ENCODE assay signal across 8 mouse cellular contexts in the genomic region with DNA sequence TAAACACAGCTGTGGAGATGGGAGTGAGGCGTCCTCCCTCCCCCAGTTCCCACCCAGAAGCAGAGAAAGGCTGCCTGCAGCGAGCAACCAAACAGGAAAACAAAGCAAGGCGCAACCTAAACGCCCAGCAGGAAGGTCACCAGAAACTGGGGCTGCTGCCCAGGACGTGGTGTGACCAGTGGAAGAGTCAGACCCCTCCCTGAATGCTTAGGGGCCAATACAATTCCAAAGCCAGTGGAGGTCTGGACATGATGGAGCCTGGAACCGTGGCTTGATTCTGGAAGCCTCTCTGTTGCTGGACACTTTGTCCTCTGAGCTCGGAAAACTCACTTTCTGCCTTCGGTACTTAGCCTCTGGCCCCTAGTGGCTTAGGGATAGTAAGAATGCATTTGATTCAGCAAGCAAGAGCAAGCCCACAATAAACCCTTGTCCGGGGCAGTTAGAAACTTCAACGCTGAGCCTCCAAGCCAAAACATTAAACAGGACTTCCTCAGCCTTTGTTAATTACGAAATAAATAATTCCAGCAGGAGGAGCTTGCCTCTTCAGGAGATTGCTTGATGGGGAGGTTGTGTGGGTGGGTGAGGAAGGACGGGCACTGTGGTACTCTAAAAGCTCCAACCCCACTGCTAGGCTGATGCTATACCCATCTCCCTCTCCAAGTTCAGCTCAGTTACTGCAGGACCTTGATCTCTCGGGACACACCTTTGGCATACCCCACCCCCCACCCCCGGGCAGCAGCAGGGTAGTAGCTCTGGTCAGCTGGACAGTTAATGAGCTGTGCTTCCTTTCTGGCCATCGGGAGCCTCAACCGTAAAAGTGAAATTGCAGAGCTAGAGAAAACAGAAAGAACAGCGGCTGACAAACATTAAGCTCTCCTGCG. TPM values are rescaled to one million over a fixed set of nuclear protein-coding genes. Genes with fewer than 3 reads are reported as not detected.
DNase-seq lines count a peak whose midpoint lies in the region; ATAC-seq and TF ChIP-seq lines count a peak whose summit lies in the region.

No protein-coding gene starts in this region.

- H3K27ac ChIP-seq in brown adipose tissue, adult 24 weeks (replicated peaks; ENCODE audit: low read depth, low read length) = peak overlapping the region; percentile 99
- H3K27ac ChIP-seq in intestine, postnatal 0 days (ENCODE audit: low read depth, low read length) = peak overlapping the region; percentile 71
- H3K27ac ChIP-seq in liver, postnatal 0 days (ENCODE audit: low read depth) = peak overlapping the region; percentile 80
- H3K27ac ChIP-seq in neural tube, embryonic 15.5 days (replicated peaks) = peak overlapping the region; percentile 76

- no peaks in the 10 kb centered on the region for H3K9me3 ChIP-seq in intestine, postnatal 0 days (ENCODE audit: control insufficient read depth)
- H3K9me3 ChIP-seq in liver, postnatal 0 days (ENCODE audit: low read length) = no peaks in the 10 kb centered on the region
- H3K9me3 ChIP-seq in neural tube, embryonic 15.5 days (replicated peaks) = no peaks in the 10 kb centered on the region

- H3K4me3 ChIP-seq in brown adipose tissue, adult 24 weeks (ENCODE audit: insufficient read depth, low read depth, low read length) = peak overlapping the region; percentile 53
- H3K4me3 ChIP-seq in intestine, postnatal 0 days (ENCODE audit: low read depth, low read length) = peak overlapping the region; percentile 32
- H3K4me3 ChIP-seq in liver, postnatal 0 days (ENCODE audit: low read depth, low read length) = peak overlapping the region; percentile 17; the same call in 1 of the 2 replicates
- H3K4me3 ChIP-seq in neural tube, embryonic 15.5 days (replicated peaks) = no peak overlapping the region

- TF ChIP-seq EP300 in liver, postnatal 0 days (IDR thresholded peaks at IDR 0.05; ENCODE audit: low read depth) = no peak

- peak; percentile 11; the same call in 1 of the 2 replicates for TF ChIP-seq CTCF in intestine, postnatal 0 days (IDR thresholded peaks at IDR 0.05; ENCODE audit: low read depth)
- TF ChIP-seq CTCF in liver, postnatal 0 days (IDR thresholded peaks at IDR 0.05; ENCODE audit: low read depth) = no peak

- H3K27me3 ChIP-seq in intestine, postnatal 0 days (replicated peaks; ENCODE audit: control insufficient read depth, insufficient read depth, low read length) = no peaks in the 10 kb centered on the region
- 0 out of 2 replicates have a peak, but pooled peaks cover 4% of the 10 kb centered on the region for H3K27me3 ChIP-seq in liver, postnatal 0 days (ENCODE audit: insufficient read depth, low read length)
- H3K27me3 ChIP-seq in neural tube, embryonic 15.5 days (replicated peaks) = no peaks in the 10 kb centered on the region; the same call in 1 of the 2 replicates

- DNase-seq in adrenal gland, adult (ENCODE audit: inconsistent age in 2 of 2, low spot score in 1 of 2) = peak; percentile 54 to 75
- no peak for DNase-seq in adrenal gland, postnatal 4 days (ENCODE audit: low spot score in 2 of 2)
- peak; percentile 89 to 95 for DNase-seq in heart, adult 18-20 months
- peak; percentile 26 for DNase-seq in liver, postnatal 0 days

- peaks cover 11% of the 10 kb centered on the region for H3K4me1 ChIP-seq in brown adipose tissue, adult 24 weeks (ENCODE audit: control insufficient read depth, insufficient read depth, insufficient read length, low read length)
- H3K4me1 ChIP-seq in intestine, postnatal 0 days (replicated peaks; ENCODE audit: control insufficient read depth, insufficient read depth, low read length) = no peaks in the 10 kb centered on the region; the same call in 1 of the 2 replicates
- H3K4me1 ChIP-seq in liver, postnatal 0 days (ENCODE audit: insufficient read depth) = peaks cover 12% of the 10 kb centered on the region
- peaks cover 29% of the 10 kb centered on the region for H3K4me1 ChIP-seq in neural tube, embryonic 15.5 days

- no peak for ATAC-seq in intestine, postnatal 0 days
- ATAC-seq in liver, postnatal 0 days = peak; percentile 44; the same call in 1 of the 2 replicates
- ATAC-seq in neural tube, embryonic 15.5 days (ENCODE audit: low FRiP score) = no peak
- ATAC-seq in monocyte, adult 5-6 weeks (replicated peaks; ENCODE audit: insufficient number of reproducible peaks, low FRiP score, low TSS enrichment, poor library complexity, severe bottlenecking) = no peak

- H3K4me2 ChIP-seq in intestine, postnatal 0 days (replicated peaks; ENCODE audit: low read depth) = peak overlapping the region; percentile 61
- H3K4me2 ChIP-seq in liver, postnatal 0 days (ENCODE audit: low read depth, low read length) = peak overlapping the region; percentile 61
- H3K4me2 ChIP-seq in neural tube, embryonic 15.5 days = peak overlapping the region; percentile 20

- 8% methylated on average over 18 of the region's 18 CpGs for WGBS in intestine, postnatal 0 days
- 4% methylated on average over 18 of the region's 18 CpGs for WGBS in liver, postnatal 0 days (ENCODE audit: insufficient replicate concordance)
- 9% methylated on average over 18 of the region's 18 CpGs for WGBS in neural tube, embryonic 15.5 days

- no peaks in the 10 kb centered on the region for H3K36me3 ChIP-seq in intestine, postnatal 0 days (ENCODE audit: control insufficient read depth, insufficient read depth)
- H3K36me3 ChIP-seq in liver, postnatal 0 days (replicated peaks; ENCODE audit: insufficient read depth, low read length) = no peaks in the 10 kb centered on the region
- no peaks in the 10 kb centered on the region for H3K36me3 ChIP-seq in neural tube, embryonic 15.5 days

- peak overlapping the region; percentile 34; the same call in 1 of the 2 replicates for H3K9ac ChIP-seq in intestine, postnatal 0 days (ENCODE audit: low read depth, low read length)
- no peak overlapping the region; the same call in 1 of the 2 replicates for H3K9ac ChIP-seq in liver, postnatal 0 days (replicated peaks)
- H3K9ac ChIP-seq in neural tube, embryonic 15.5 days (replicated peaks) = no peak overlapping the region

RNA-seq across cellular contexts. Expression of a gene that starts 5.0 kb away (rescaled TPM):
- total RNA-seq in adrenal gland, postnatal 4 days (2021) = 10 to 100 TPM; 38.8 to 40.3 TPM
- 13.3 and 20.7 TPM in 2 replicates for polyA plus RNA-seq in brown adipose tissue, adult 24 weeks (2012; ENCODE audit: insufficient read depth, insufficient read length, missing spikeins)
- total RNA-seq in heart, adult 18-20 months (2021) = 10 to 100 TPM; 29.8 to 36.4 TPM
- 9.8 and 10.8 TPM in 2 replicates for polyA plus RNA-seq in intestine, postnatal 0 days (2015; fragmentation: Nextera tagmentation; extraction: Ambion mirVana)
- polyA plus RNA-seq in liver, postnatal 0 days (2015; fragmentation: Nextera tagmentation; extraction: Ambion mirVana) = 4.2 and 5.0 TPM in 2 replicates
- 25.4 and 26.1 TPM in 2 replicates for polyA plus RNA-seq in neural tube, embryonic 15.5 days (2015; fragmentation: Nextera tagmentation; extraction: Ambion mirVana)
- 30.2 to 66.9 TPM (median 42.6 TPM) in 3 replicates for total RNA-seq in monocyte, adult 5-6 weeks (2017)

RNA-seq across cellular contexts. Expression of a gene that starts 14.6 kb away (rescaled TPM):
- total RNA-seq in adrenal gland, postnatal 4 days (2021) = 10 to 100 TPM; 85.7 to 96.0 TPM
- 20.0 and 27.6 TPM in 2 replicates for polyA plus RNA-seq in brown adipose tissue, adult 24 weeks (2012; ENCODE audit: insufficient read depth, insufficient read length, missing spikeins)
- 100 to 1,000 TPM in 1 of 2 experiments, 10 to 100 TPM in 1; 74.7 to 100 TPM for total RNA-seq in heart, adult 18-20 months (2021)
- 67.7 and 74.7 TPM in 2 replicates for polyA plus RNA-seq in intestine, postnatal 0 days (2015; fragmentation: Nextera tagmentation; extraction: Ambion mirVana)
- polyA plus RNA-seq in liver, postnatal 0 days (2015; fragmentation: Nextera tagmentation; extraction: Ambion mirVana) = 34.8 and 38.4 TPM in 2 replicates
- polyA plus RNA-seq in neural tube, embryonic 15.5 days (2015; fragmentation: Nextera tagmentation; extraction: Ambion mirVana) = 105 and 107 TPM in 2 replicates
- not detected in 3 replicates for total RNA-seq in monocyte, adult 5-6 weeks (2017)

RNA-seq across cellular contexts. Expression of a gene that starts 22.3 kb away (rescaled TPM):
- 100 to 1,000 TPM; 106 to 111 TPM for total RNA-seq in adrenal gland, postnatal 4 days (2021)
- 109 and 141 TPM in 2 replicates for polyA plus RNA-seq in brown adipose tissue, adult 24 weeks (2012; ENCODE audit: insufficient read depth, insufficient read length, missing spikeins)
- total RNA-seq in heart, adult 18-20 months (2021) = 100 to 1,000 TPM in 1 of 2 experiments, 10 to 100 TPM in 1; 87.3 to 107 TPM
- 148 and 157 TPM in 2 replicates for polyA plus RNA-seq in intestine, postnatal 0 days (2015; fragmentation: Nextera tagmentation; extraction: Ambion mirVana)
- 75.9 and 81.1 TPM in 2 replicates for polyA plus RNA-seq in liver, postnatal 0 days (2015; fragmentation: Nextera tagmentation; extraction: Ambion mirVana)
- polyA plus RNA-seq in neural tube, embryonic 15.5 days (2015; fragmentation: Nextera tagmentation; extraction: Ambion mirVana) = 123 and 128 TPM in 2 replicates
- 42.7 to 62.9 TPM (median 53.8 TPM) in 3 replicates for total RNA-seq in monocyte, adult 5-6 weeks (2017)

RNA-seq across cellular contexts. Expression of a gene that starts 29.1 kb away (rescaled TPM):
- 10 to 100 TPM in 1 of 2 experiments, 1 to 10 TPM in 1; 3.8 to 20.0 TPM for total RNA-seq in adrenal gland, postnatal 4 days (2021)
- polyA plus RNA-seq in brown adipose tissue, adult 24 weeks (2012; ENCODE audit: insufficient read depth, insufficient read length, missing spikeins) = not detected in 2 replicates
- 10 to 100 TPM in 1 of 2 experiments, 1 to 10 TPM in 1; 9.4 to 12.9 TPM for total RNA-seq in heart, adult 18-20 months (2021)
- polyA plus RNA-seq in intestine, postnatal 0 days (2015; fragmentation: Nextera tagmentation; extraction: Ambion mirVana) = 4.6 and 4.7 TPM in 2 replicates
- 1.6 and 2.2 TPM in 2 replicates for polyA plus RNA-seq in liver, postnatal 0 days (2015; fragmentation: Nextera tagmentation; extraction: Ambion mirVana)
- polyA plus RNA-seq in neural tube, embryonic 15.5 days (2015; fragmentation: Nextera tagmentation; extraction: Ambion mirVana) = 5.1 and 7.0 TPM in 2 replicates
- total RNA-seq in monocyte, adult 5-6 weeks (2017) = 0.11 to 1.7 TPM (median 0.19 TPM) in 3 replicates

RNA-seq across cellular contexts. Expression of a gene that starts 47.6 kb away (rescaled TPM):
- 1 to 10 TPM; 1.1 to 1.3 TPM for total RNA-seq in adrenal gland, postnatal 4 days (2021)
- polyA plus RNA-seq in brown adipose tissue, adult 24 weeks (2012; ENCODE audit: insufficient read depth, insufficient read length, missing spikeins) = 0.75 and 0.79 TPM in 2 replicates
- total RNA-seq in heart, adult 18-20 months (2021) = under 1 TPM; 0.15 to 0.23 TPM
- 0.26 and 0.47 TPM in 2 replicates for polyA plus RNA-seq in intestine, postnatal 0 days (2015; fragmentation: Nextera tagmentation; extraction: Ambion mirVana)
- polyA plus RNA-seq in liver, postnatal 0 days (2015; fragmentation: Nextera tagmentation; extraction: Ambion mirVana) = 0.19 and 0.29 TPM in 2 replicates
- 0.77 and 0.80 TPM in 2 replicates for polyA plus RNA-seq in neural tube, embryonic 15.5 days (2015; fragmentation: Nextera tagmentation; extraction: Ambion mirVana)
- 1.8 to 3.2 TPM in 2 of 3 replicates, not detected in the other for total RNA-seq in monocyte, adult 5-6 weeks (2017)

Comparison
In these comparisons a context has a peak if more than half of its experiments do, and no peak if none do; other contexts are left out.
1. DNase-seq: peak in adrenal gland, adult (2 of 2), heart, adult 18-20 months (2 of 2) and liver, postnatal 0 days (single experiment); none in adrenal gland, postnatal 4 days (0 of 2).
2. Peak in every context shown above with its lines, with median percentiles within 50 percentile points of each other: H3K27ac ChIP-seq and H3K4me2 ChIP-seq.